Mouse (Mus musculus) midbrain, postnatal 0 days (tissue): ENCODE data around the gene Rere. TPM values are rescaled to one million over a fixed set of nuclear protein-coding genes. Genes with fewer than 3 reads are reported as not detected.
A peak's percentile ranks its signal among the peaks of the same experiment; 100 is the strongest.

Source experiments
- ATAC-seq: fragments of 200-750 bp; cut with Nextera tagmentation; 2 replicates; pipeline ENCODE4 v1.8.0; 2017; ENCODE audit warnings: moderate number of reproducible peaks, mild to moderate bottlenecking, moderate TSS enrichment, moderate library complexity; ENCODE audit not compliant: low FRiP score
- DNase-seq: peaks from one replicate; pipeline ENCODE4 v3.0.0-alpha.2; 2015; ENCODE audit warnings: low spot score
- H3K27ac ChIP-seq: fragments of 300-500 bp; sonication (generic); 2 replicates; pipeline ENCODE4 v1.5.1; 2014; ENCODE audit warnings: low read depth, mild to moderate bottlenecking, low read length, mixed read lengths
- H3K27me3 ChIP-seq: fragments of 300-500 bp; sonication (generic); 2 replicates; pipeline ENCODE4 v1.6.1; 2014; ENCODE audit warnings: low read length, control low read depth, mixed read lengths; ENCODE audit not compliant: insufficient read depth
- H3K36me3 ChIP-seq: fragments of 300-500 bp; sonication (generic); 2 replicates; pipeline ENCODE4 v1.6.1; 2014; ENCODE audit warnings: low read length, control low read depth, mixed read lengths; ENCODE audit not compliant: insufficient read depth
- H3K4me1 ChIP-seq: fragments of 300-500 bp; sonication (generic); 2 replicates; pipeline ENCODE4 v1.6.1; 2014; ENCODE audit warnings: mild to moderate bottlenecking, control low read depth, antibody characterized with exemption, low read length, mixed read lengths; ENCODE audit not compliant: insufficient read depth
- H3K4me2 ChIP-seq: fragments of 300-500 bp; sonication (generic); 2 replicates; pipeline ENCODE4 v1.6.1; 2014; ENCODE audit warnings: low read depth, mild to moderate bottlenecking, low read length, mixed read lengths; ENCODE audit not compliant: poor library complexity, severe bottlenecking
- H3K4me3 ChIP-seq: fragments of 300-500 bp; sonication (generic); 2 replicates; pipeline ENCODE4 v1.5.1; 2014; ENCODE audit warnings: low read depth, mild to moderate bottlenecking, low read length, moderate library complexity
- H3K9ac ChIP-seq: fragments of 300-500 bp; sonication (generic); replicated peaks from 2 replicates; pipeline ENCODE4 v1.6.1; 2014; ENCODE audit warnings: mild to moderate bottlenecking, low read length, moderate library complexity, mixed read lengths; ENCODE audit not compliant: poor library complexity, severe bottlenecking
- H3K9me3 ChIP-seq: fragments of 300-500 bp; sonication (generic); 2 replicates; pipeline ENCODE4 v1.6.1; 2016; ENCODE audit warnings: low read length, control low read depth
- CTCF ChIP-seq: IDR thresholded peaks from 2 replicates; pipeline ENCODE4 v1.5.1; 2016; ENCODE audit warnings: antibody characterized with exemption, mild to moderate bottlenecking
- WGBS: fragments of 180-500 bp; shearing (Covaris S2); extraction: QIAGEN DNeasy Blood & Tissue Kit; methylation state at CpG from one replicate; pipeline ENCODE4 v1.1.7; 2014; 5-methylcytosine and 5-hydroxymethylcytosine counted together
- polyA plus RNA-seq: library from polyadenylated mRNA; unstranded; fragments of >200 nt; fragmentation: Nextera tagmentation; extraction: Ambion mirVana; gene quantifications from 2 replicates; pipeline ENCODE4 v1.2.1, GENCODE M21; 2015
- total RNA-seq: library from RNA; depleted of rRNA; stranded (reverse); fragments of >200 nt; gene quantifications from 2 replicates; pipeline ENCODE4 v1.2.3, GENCODE M21; 2014

Gene Rere
- total and polyA plus RNA-seq, 2 experiments from 2014 or later = 22.7 to 36.8 TPM

- H3K4me3 ChIP-seq = no peak overlapping the region
- no peak overlapping the region for H3K27ac ChIP-seq
- no peak for TF ChIP-seq CTCF
- H3K9me3 ChIP-seq = no peaks in the 10 kb centered on the region
- no peaks in the 10 kb centered on the region for H3K36me3 ChIP-seq
- H3K4me1 ChIP-seq = peaks cover 17% of the 10 kb centered on the region
- no peak overlapping the region for H3K9ac ChIP-seq
- 61% methylated on average over 10 of the region's 10 CpGs for WGBS
- no peak for DNase-seq
- H3K4me2 ChIP-seq = no peak overlapping the region
- ATAC-seq = no peak
- H3K27me3 ChIP-seq = no peaks in the 10 kb centered on the region
These were observed 300.7 kb downstream of the Rere start for GRCm38 (mm10) chr4:150581931-150582723.

GRCm38 (mm10) chr4:150582966-150583776 is 301.7 kb downstream of the Rere start:
- TF ChIP-seq CTCF = no peak
- no peak overlapping the region for H3K4me3 ChIP-seq
- H3K9ac ChIP-seq = peak overlapping the region; percentile 36; the same call in 1 of the 2 replicates
- H3K36me3 ChIP-seq = no peaks in the 10 kb centered on the region
- peak overlapping the region; percentile 74 for H3K27ac ChIP-seq
- H3K4me1 ChIP-seq = peaks cover 24% of the 10 kb centered on the region
- no peaks in the 10 kb centered on the region for H3K9me3 ChIP-seq
- 16% methylated on average over 13 of the region's 13 CpGs for WGBS
- H3K27me3 ChIP-seq = no peaks in the 10 kb centered on the region
- ATAC-seq = peak; percentile 58; the same call in 1 of the 2 replicates
- peak; percentile 59 for DNase-seq
- peak overlapping the region; percentile 28 for H3K4me2 ChIP-seq

- WGBS = 29% methylated on average over 3 of the region's 3 CpGs
- no peaks in the 10 kb centered on the region for H3K27me3 ChIP-seq
- peak overlapping the region; percentile 28 for H3K4me2 ChIP-seq
- H3K4me1 ChIP-seq = peaks cover 24% of the 10 kb centered on the region
- no peaks in the 10 kb centered on the region for H3K9me3 ChIP-seq
- H3K27ac ChIP-seq = peak overlapping the region; percentile 74
- no peaks in the 10 kb centered on the region for H3K36me3 ChIP-seq
- no peak for TF ChIP-seq CTCF
- ATAC-seq (no peak), DNase-seq (no peak)
- H3K4me3 ChIP-seq = no peak overlapping the region
- H3K9ac ChIP-seq = peak overlapping the region; percentile 36; the same call in 1 of the 2 replicates
These were observed 302.3 kb downstream of the Rere start for GRCm38 (mm10) chr4:150583777-150584135.

GRCm38 (mm10) chr4:150585800-150586199 is 304.4 kb downstream of the Rere start:
- Histone ChIP-seq H3K4me2 (no peak overlapping the region), H3K9ac (no peak overlapping the region), H3K36me3 (no peaks in the 10 kb centered on the region), H3K27ac (no peak overlapping the region), H3K27me3 (no peaks in the 10 kb centered on the region), H3K4me1 (peaks cover 24% of the 10 kb centered on the region), H3K4me3 (no peak overlapping the region), H3K9me3 (no peaks in the 10 kb centered on the region)
- WGBS = 79% methylated on average over 2 of the region's 2 CpGs
- DNase-seq (no peak), ATAC-seq (no peak)
- TF ChIP-seq CTCF = no peak

GRCm38 (mm10) chr4:150586275-150586674 is 304.8 kb downstream of the Rere start:
- Histone ChIP-seq H3K36me3 (no peaks in the 10 kb centered on the region), H3K4me1 (peaks cover 24% of the 10 kb centered on the region), H3K4me2 (no peak overlapping the region), H3K9ac (no peak overlapping the region), H3K27me3 (no peaks in the 10 kb centered on the region), H3K9me3 (no peaks in the 10 kb centered on the region), H3K4me3 (no peak overlapping the region), H3K27ac (no peak overlapping the region)
- ATAC-seq (no peak), DNase-seq (no peak)
- TF ChIP-seq CTCF = no peak
- WGBS = 92% methylated on average over 5 of the region's 5 CpGs
